Mouse (Mus musculus): ENCODE data around the gene Stox2.

- TF ChIP-seq CTCF (IDR thresholded peaks at IDR 0.05; ENCODE audit: low read depth), result no peak
- TF ChIP-seq EP300 (IDR thresholded peaks at IDR 0.05; ENCODE audit: low read depth), result no peak
Observed at GRCm38 (mm10) chr8:47182292-47182691, 263.9 kb downstream of the Stox2 start.

All from liver, postnatal 0 days (tissue).